Mouse (Mus musculus) retina, adult 2 months (tissue): ENCODE data around the gene Znfx1.

Source experiments
- DNase-seq: peaks from one replicate; pipeline ENCODE4 v3.0.0-alpha.2; 2012; ENCODE audit warnings: low read depth, low spot score

Gene Znfx1

GRCm38 (mm10) chr2:166995796-166996532 is 66.9 kb downstream of the Znfx1 start, which contains the start of gene Stau1:
Gene Stau1 (minus strand): TSS chr2:166996299.
- DNase-seq, result peak; percentile 89

DNA sequence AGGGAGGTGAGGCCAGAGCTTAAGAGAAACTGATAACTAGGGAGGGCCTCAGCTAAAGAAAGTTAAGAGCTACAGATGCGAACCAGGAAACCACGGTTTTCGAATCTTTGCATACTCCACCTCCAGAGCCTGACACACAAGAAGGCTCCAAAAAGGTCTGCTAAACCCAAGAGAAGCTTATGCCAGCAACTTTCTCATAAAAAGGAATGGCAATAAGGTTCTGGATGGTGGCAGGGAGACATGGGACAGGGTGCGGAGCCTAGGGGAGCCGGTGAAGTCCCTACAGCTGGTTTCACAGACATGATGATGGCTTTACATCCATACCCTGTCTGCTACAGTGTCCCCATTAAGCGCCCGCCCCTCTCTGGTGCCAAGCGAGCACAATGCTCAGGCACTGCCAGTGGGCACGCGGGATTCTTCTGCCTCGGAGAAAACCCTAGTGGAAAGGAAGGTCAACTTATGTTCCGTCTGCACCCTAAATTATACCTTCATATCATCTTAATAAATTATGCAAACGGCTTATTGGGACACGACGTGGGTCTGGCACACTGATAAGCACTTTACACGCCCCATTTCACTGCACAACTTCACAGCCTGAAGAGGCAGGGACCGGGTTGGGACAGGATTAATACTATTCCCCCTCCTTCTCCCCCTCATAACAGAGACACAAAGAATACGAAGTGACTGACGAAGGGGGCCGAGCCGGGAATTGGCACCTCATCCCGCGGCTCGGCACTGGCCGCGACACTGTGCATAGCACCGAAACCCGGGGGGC is 67.6 kb downstream of the Znfx1 start:
- no peak for DNase-seq

DNA sequence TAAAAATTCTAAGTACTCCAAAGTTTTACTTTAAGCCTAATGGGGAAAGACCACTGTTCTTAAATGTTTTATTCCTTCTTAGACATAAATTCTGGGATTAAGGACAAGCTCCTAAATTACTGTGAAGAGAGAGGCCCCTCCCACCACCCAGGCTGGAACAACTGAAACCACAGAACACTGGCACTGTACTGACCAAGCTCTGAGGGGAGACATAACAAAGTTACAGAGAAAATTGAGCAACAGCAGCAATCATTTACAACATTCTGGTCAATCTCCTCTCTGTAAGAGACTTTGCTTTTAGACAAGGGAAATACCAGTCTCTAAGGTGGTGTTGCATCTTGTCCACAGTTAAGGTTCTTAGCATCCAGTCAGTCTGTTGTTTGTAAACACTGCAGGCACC is 70.9 kb downstream of the Znfx1 start:
- DNase-seq, result no peak

- no peak for DNase-seq
Observed at GRCm38 (mm10) chr2:166990861-166991260, 72.0 kb downstream of the Znfx1 start.
